Mouse (Mus musculus): ENCODE measurements around the gene Zfp92. TPM values are rescaled to one million over a fixed set of nuclear protein-coding genes. Genes with fewer than 3 reads are reported as not detected.

Gene Zfp92
- total and polyA plus RNA-seq, 2 experiments from 2014 or later: 2.1 to 5.5 TPM

DNA sequence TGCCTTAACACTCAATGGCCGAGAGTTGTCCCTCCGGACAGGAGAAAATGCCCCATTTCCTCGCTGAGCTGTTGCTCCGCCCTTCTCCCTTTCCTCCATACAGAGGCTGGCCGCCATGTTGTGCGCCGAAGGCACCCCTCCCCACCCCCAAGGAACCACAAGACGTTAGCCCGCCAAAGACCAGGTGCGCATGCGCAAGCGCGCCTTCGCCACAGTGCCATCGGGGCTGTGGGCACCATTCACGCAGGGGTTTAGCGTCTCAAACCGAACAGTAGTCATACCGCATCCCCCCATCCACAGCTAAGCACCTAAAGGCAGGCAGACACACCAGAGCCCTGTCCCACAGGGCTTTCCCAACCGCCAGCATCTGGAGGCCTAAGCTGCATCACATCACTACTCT, 9.9 kb upstream of the Zfp92 start:
- DNase-seq (ENCODE audit: low spot score): no peak
- no peak overlapping the region for H3K9ac ChIP-seq (replicated peaks; ENCODE audit: low read length, poor library complexity, severe bottlenecking)
- no peaks in the 10 kb centered on the region for H3K4me1 ChIP-seq (ENCODE audit: insufficient read depth, low read length)
- H3K4me3 ChIP-seq (ENCODE audit: low read depth, low read length): no peak overlapping the region
- H3K4me2 ChIP-seq (ENCODE audit: low read depth, low read length, poor library complexity, severe bottlenecking): no peak overlapping the region
- TF ChIP-seq CTCF (IDR thresholded peaks at IDR 0.05): no peak
- H3K27ac ChIP-seq (ENCODE audit: low read depth, low read length): no peak overlapping the region
- H3K27me3 ChIP-seq (ENCODE audit: insufficient read depth, low read length): no peaks in the 10 kb centered on the region
- H3K9me3 ChIP-seq (ENCODE audit: low read length): no peaks in the 10 kb centered on the region
- 87% methylated on average over 20 of the region's 20 CpGs for WGBS
- H3K36me3 ChIP-seq (ENCODE audit: insufficient read depth, low read length): no peaks in the 10 kb centered on the region
- ATAC-seq (ENCODE audit: low FRiP score): no peak

DNA sequence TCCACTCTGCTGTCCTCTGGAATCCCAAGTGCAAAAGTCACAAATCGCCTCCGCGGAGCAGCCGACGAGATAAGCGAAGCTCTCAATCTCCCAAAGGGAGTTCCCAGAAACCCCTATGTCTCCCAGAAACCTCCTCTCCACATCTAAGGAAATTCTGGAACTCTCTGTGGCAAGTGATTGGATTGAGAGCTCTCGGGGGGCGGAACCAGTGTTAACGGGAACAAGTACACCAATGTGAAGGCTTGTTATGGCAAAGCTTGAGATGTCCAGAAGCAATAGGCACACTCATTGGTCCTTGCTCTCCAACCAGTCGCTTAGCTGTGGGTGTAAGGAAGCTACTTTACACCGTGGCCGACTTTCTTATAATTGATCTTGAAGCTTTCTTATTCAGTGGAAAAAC, 9.3 kb upstream of the Zfp92 start:
- TF ChIP-seq CTCF (IDR thresholded peaks at IDR 0.05): no peak
- no peaks in the 10 kb centered on the region for H3K9me3 ChIP-seq (ENCODE audit: low read length)
- no peak overlapping the region for H3K27ac ChIP-seq (ENCODE audit: low read depth, low read length)
- no peak overlapping the region for H3K4me2 ChIP-seq (ENCODE audit: low read depth, low read length, poor library complexity, severe bottlenecking)
- H3K4me1 ChIP-seq (ENCODE audit: insufficient read depth, low read length): no peaks in the 10 kb centered on the region
- no peaks in the 10 kb centered on the region for H3K27me3 ChIP-seq (ENCODE audit: insufficient read depth, low read length)
- no peak for ATAC-seq (ENCODE audit: low FRiP score)
- 92% methylated on average over 12 of the region's 12 CpGs for WGBS
- no peak overlapping the region for H3K4me3 ChIP-seq (ENCODE audit: low read depth, low read length)
- H3K36me3 ChIP-seq (ENCODE audit: insufficient read depth, low read length): no peaks in the 10 kb centered on the region
- no peak overlapping the region for H3K9ac ChIP-seq (replicated peaks; ENCODE audit: low read length, poor library complexity, severe bottlenecking)
- no peak for DNase-seq (ENCODE audit: low spot score)

DNA sequence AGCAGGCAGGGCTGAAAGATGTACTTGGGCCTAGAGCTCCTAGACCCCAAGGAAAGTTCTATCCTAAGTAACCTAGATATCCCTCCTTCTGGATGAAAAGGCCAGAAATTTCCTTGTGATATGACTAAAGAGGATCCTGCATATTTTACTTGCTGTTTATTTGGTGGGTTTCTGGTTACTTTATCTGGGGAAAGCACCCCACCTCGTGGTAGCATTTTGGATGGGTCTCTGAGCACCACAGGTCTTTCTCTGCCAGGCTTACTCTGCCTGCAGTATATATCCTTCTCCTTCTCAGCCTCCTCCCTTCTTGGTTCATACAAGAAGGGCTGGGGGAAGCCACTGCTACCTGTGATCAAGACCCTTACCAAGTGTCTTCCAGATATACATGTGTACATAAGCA, 1.9 kb downstream of the Zfp92 start:
- TF ChIP-seq CTCF (IDR thresholded peaks at IDR 0.05): peak; percentile 60
- Histone ChIP-seq H3K4me3 (ENCODE audit: low read depth, low read length) (no peak overlapping the region), H3K9ac (replicated peaks; ENCODE audit: low read length, poor library complexity, severe bottlenecking) (no peak overlapping the region), H3K4me2 (ENCODE audit: low read depth, low read length, poor library complexity, severe bottlenecking) (no peak overlapping the region), H3K27me3 (ENCODE audit: insufficient read depth, low read length) (no peaks in the 10 kb centered on the region), H3K4me1 (ENCODE audit: insufficient read depth, low read length) (no peaks in the 10 kb centered on the region), H3K9me3 (ENCODE audit: low read length) (peaks cover 6% of the 10 kb centered on the region; the same call in 1 of the 2 replicates), H3K27ac (ENCODE audit: low read depth, low read length) (no peak overlapping the region), H3K36me3 (ENCODE audit: insufficient read depth, low read length) (no peaks in the 10 kb centered on the region)
- DNase-seq (ENCODE audit: low spot score) (peak; percentile 28), ATAC-seq (ENCODE audit: low FRiP score) (0 out of 2 replicates have a peak, but pooled peaks have one; percentile 34)
- WGBS: 45% methylated on average over 1 of the region's 1 CpGs

DNA sequence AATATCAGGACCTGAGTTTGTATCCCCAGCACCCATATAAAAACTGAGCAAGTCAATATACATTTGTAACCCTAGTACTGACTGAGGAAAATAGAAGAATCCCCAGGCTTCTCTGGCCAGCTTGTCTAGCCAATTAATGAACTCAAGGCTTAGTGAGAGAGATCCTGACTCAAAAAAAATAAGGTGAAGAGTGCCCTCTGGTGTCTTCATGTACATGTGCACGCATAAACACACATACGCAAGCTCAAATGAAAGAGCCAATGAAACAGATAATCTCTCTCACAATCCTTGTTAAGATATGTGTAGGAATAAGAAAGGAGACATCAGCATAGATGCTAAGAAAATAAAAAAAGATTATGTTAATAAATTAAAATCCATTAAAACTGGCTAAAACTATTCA, 19.1 kb downstream of the Zfp92 start:
- Histone ChIP-seq H3K4me2 (ENCODE audit: low read depth, low read length, poor library complexity, severe bottlenecking) (no peak overlapping the region), H3K36me3 (ENCODE audit: insufficient read depth, low read length) (no peaks in the 10 kb centered on the region), H3K4me1 (ENCODE audit: insufficient read depth, low read length) (no peaks in the 10 kb centered on the region), H3K9ac (replicated peaks; ENCODE audit: low read length, poor library complexity, severe bottlenecking) (no peak overlapping the region), H3K4me3 (ENCODE audit: low read depth, low read length) (no peak overlapping the region), H3K27ac (ENCODE audit: low read depth, low read length) (no peak overlapping the region), H3K9me3 (ENCODE audit: low read length) (no peaks in the 10 kb centered on the region), H3K27me3 (ENCODE audit: insufficient read depth, low read length) (no peaks in the 10 kb centered on the region)
- DNase-seq (ENCODE audit: low spot score): peak; percentile 50
- peak; percentile 57 for TF ChIP-seq CTCF (IDR thresholded peaks at IDR 0.05)
- no peak for ATAC-seq (ENCODE audit: low FRiP score)
- WGBS: 78% methylated on average over 2 of the region's 2 CpGs

DNA sequence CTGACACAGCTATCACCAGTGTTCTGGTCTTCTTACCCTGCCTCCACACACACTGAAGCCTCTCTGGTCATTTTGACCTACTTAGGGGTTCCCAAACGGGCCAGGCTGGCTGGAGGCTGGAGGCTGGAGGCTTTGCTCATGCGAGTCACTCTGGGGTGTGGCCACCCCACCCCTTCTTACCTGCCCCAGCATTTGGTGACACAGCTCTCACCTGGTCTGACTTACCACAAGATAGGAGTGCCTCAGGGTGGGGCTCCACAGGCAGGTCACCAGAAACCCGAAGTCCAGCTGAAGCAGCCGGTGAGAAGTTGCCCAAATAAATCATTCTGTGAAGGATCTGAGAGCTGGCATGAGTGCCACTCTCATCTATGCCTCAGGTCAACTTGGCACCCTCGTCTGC, 22.0 kb downstream of the Zfp92 start:
- Histone ChIP-seq H3K27me3 (ENCODE audit: insufficient read depth, low read length) (no peaks in the 10 kb centered on the region), H3K27ac (ENCODE audit: low read depth, low read length) (no peak overlapping the region), H3K9ac (replicated peaks; ENCODE audit: low read length, poor library complexity, severe bottlenecking) (no peak overlapping the region), H3K4me1 (ENCODE audit: insufficient read depth, low read length) (no peaks in the 10 kb centered on the region), H3K36me3 (ENCODE audit: insufficient read depth, low read length) (no peaks in the 10 kb centered on the region), H3K4me2 (ENCODE audit: low read depth, low read length, poor library complexity, severe bottlenecking) (no peak overlapping the region), H3K4me3 (ENCODE audit: low read depth, low read length) (no peak overlapping the region), H3K9me3 (ENCODE audit: low read length) (no peaks in the 10 kb centered on the region)
- WGBS: 83% methylated on average over 5 of the region's 5 CpGs
- DNase-seq (ENCODE audit: low spot score) (no peak), ATAC-seq (ENCODE audit: low FRiP score) (no peak)
- TF ChIP-seq CTCF (IDR thresholded peaks at IDR 0.05): no peak

DNA sequence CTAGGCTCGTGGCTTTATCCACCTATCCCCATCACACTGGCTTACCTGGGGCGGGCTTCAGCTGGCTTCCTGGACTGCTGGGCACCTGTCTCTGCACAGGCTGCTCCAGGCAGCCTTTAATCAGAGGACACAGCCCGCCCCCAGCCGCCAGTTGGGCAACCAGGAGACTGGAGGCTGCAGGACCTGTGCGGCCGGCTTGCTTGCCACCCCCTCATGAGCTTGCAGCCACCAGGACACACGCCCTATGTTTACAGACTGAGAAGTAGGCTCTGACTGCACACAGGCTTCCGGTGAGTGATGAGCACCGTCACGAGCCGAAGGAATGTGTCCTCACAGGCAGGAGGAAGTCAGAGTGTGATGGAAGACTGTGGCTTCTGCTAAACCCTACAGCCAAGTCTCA, 24.4 kb downstream of the Zfp92 start, which contains the start of gene Trex2:
Trex2 (minus strand) TSS at position 93 of the 400 bp plus-strand sequence.
- Histone ChIP-seq H3K36me3 (ENCODE audit: insufficient read depth, low read length) (no peaks in the 10 kb centered on the region), H3K4me3 (ENCODE audit: low read depth, low read length) (no peak within 1 kb of the TSS), H3K9me3 (ENCODE audit: low read length) (no peaks in the 10 kb centered on the region), H3K4me1 (ENCODE audit: insufficient read depth, low read length) (no peaks in the 10 kb centered on the region), H3K4me2 (ENCODE audit: low read depth, low read length, poor library complexity, severe bottlenecking) (no peak within 1 kb of the TSS), H3K27me3 (ENCODE audit: insufficient read depth, low read length) (no peaks in the 10 kb centered on the region), H3K27ac (ENCODE audit: low read depth, low read length) (no peak within 1 kb of the TSS), H3K9ac (replicated peaks; ENCODE audit: low read length, poor library complexity, severe bottlenecking) (no peak within 1 kb of the TSS)
- 89% methylated on average over 11 of the region's 11 CpGs for WGBS
- DNase-seq (ENCODE audit: low spot score): no peak
- ATAC-seq (ENCODE audit: low FRiP score): no peak
- TF ChIP-seq CTCF (IDR thresholded peaks at IDR 0.05): no peak
